Mouse (Mus musculus) forebrain, embryonic 14.5 days (tissue): ENCODE results near the gene Adra1b. TPM values are rescaled to one million over a fixed set of nuclear protein-coding genes. Genes with fewer than 3 reads are reported as not detected.

Experiments
- ATAC-seq: fragments of 200-750 bp; cut with Nextera tagmentation; 2 replicates; pipeline ENCODE4 v1.8.0; 2017; ENCODE audit warnings: mild to moderate bottlenecking, moderate library complexity
- DNase-seq: peaks from one replicate; pipeline ENCODE4 v3.0.0-alpha.2; 2015; ENCODE audit warnings: low spot score
- H3K27ac ChIP-seq: fragments of 300-500 bp; sonication (generic); 2 replicates; pipeline ENCODE4 v1.5.1; 2014; ENCODE audit warnings: low read depth, mild to moderate bottlenecking, control low read depth, low read length, moderate library complexity
- H3K27me3 ChIP-seq: fragments of 300-500 bp; sonication (generic); replicated peaks from 2 replicates; pipeline ENCODE4 v1.6.1; 2014; ENCODE audit warnings: low read length, control low read depth, mixed read lengths; ENCODE audit not compliant: control insufficient read depth, insufficient read depth
- H3K36me3 ChIP-seq: fragments of 300-500 bp; sonication (generic); 2 replicates; pipeline ENCODE4 v1.6.1; 2014; ENCODE audit warnings: low read length, control low read depth; ENCODE audit not compliant: control insufficient read depth, insufficient read depth
- H3K4me1 ChIP-seq: fragments of 300-500 bp; sonication (generic); 2 replicates; pipeline ENCODE4 v1.6.1; 2014; ENCODE audit warnings: antibody characterized with exemption, low read length, control low read depth; ENCODE audit not compliant: control insufficient read depth, insufficient read depth
- H3K4me2 ChIP-seq: fragments of 300-500 bp; sonication (generic); 2 replicates; pipeline ENCODE4 v1.6.1; 2014; ENCODE audit warnings: mild to moderate bottlenecking, control low read depth, low read length
- H3K4me3 ChIP-seq: fragments of 300-500 bp; sonication (generic); 2 replicates; pipeline ENCODE4 v1.5.1; 2014; ENCODE audit warnings: low read depth, low read length, control low read depth
- H3K9ac ChIP-seq: fragments of 300-500 bp; sonication (generic); 2 replicates; pipeline ENCODE4 v1.6.1; 2014; ENCODE audit warnings: mild to moderate bottlenecking, low read length, control low read depth, moderate library complexity
- H3K9me3 ChIP-seq: fragments of 300-500 bp; sonication (generic); replicated peaks from 2 replicates; pipeline ENCODE4 v1.6.1; 2016; ENCODE audit warnings: low read length, control low read depth, mixed read lengths; ENCODE audit not compliant: control insufficient read depth
- WGBS: fragments of 180-500 bp; shearing (Covaris S2); extraction: QIAGEN DNeasy Blood & Tissue Kit; methylation state at CpG from one replicate; pipeline ENCODE4 v1.1.7; 2014; 5-methylcytosine and 5-hydroxymethylcytosine counted together
- polyA plus RNA-seq: library from polyadenylated mRNA; unstranded; fragments of >200 nt; fragmentation: Nextera tagmentation; extraction: Ambion mirVana; gene quantifications from 2 replicates; pipeline ENCODE4 v1.2.1, GENCODE M21; 2014

The Adra1b gene
- polyA plus RNA-seq, 1 experiment from 2014 or later, result 0.74 TPM

DNA sequence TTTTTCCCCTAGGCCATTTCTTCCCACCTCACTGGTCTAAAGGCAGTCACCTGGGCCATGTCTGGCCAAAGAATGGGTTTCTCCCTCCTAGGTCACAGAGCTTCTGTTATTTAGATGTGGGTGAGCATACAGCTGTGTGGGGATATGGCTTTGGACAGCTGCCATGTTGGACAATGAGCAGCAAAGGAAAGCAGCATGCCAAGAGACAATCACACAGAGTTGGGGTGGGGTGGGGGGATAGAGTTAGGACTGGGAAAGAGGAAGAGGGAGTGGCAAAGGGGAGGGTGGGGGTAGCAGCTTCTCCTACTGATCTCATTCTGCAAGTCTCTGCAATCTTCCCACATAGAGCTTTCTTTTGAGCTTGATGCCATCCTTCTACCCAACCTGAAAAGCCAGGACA, 13.4 kb downstream of the Adra1b start:
- no peak for ATAC-seq

GRCm38 (mm10) chr11:43884521-43884920, 16.5 kb downstream of the Adra1b start:
- no peaks in the 10 kb centered on the region for H3K27me3 ChIP-seq
- DNase-seq, result no peak
- H3K4me1 ChIP-seq, result no peaks in the 10 kb centered on the region
- H3K9ac ChIP-seq, result no peak overlapping the region
- no peak for ATAC-seq
- H3K27ac ChIP-seq, result no peak overlapping the region
- H3K4me2 ChIP-seq, result no peak overlapping the region
- H3K4me3 ChIP-seq, result no peak overlapping the region
- H3K9me3 ChIP-seq, result no peaks in the 10 kb centered on the region
- no peaks in the 10 kb centered on the region for H3K36me3 ChIP-seq

More for the DNA sequence above, 13.4 kb downstream of the Adra1b start:
- Histone ChIP-seq H3K4me3 (no peak overlapping the region), H3K4me1 (no peaks in the 10 kb centered on the region), H3K36me3 (no peaks in the 10 kb centered on the region), H3K27me3 (no peaks in the 10 kb centered on the region), H3K9ac (no peak overlapping the region), H3K27ac (no peak overlapping the region), H3K9me3 (no peaks in the 10 kb centered on the region), H3K4me2 (no peak overlapping the region)
- no peak for DNase-seq

GRCm38 (mm10) chr11:43883641-43884181, 17.3 kb downstream of the Adra1b start:
- no peaks in the 10 kb centered on the region for H3K9me3 ChIP-seq
- no peak overlapping the region for H3K4me2 ChIP-seq
- H3K36me3 ChIP-seq, result no peaks in the 10 kb centered on the region
- H3K27ac ChIP-seq, result no peak overlapping the region
- ATAC-seq, result no peak
- no peak for DNase-seq
- WGBS, result 94% methylated on average over 5 of the region's 5 CpGs
- H3K4me1 ChIP-seq, result no peaks in the 10 kb centered on the region
- H3K9ac ChIP-seq, result no peak overlapping the region
- no peak overlapping the region for H3K4me3 ChIP-seq
- H3K27me3 ChIP-seq, result no peaks in the 10 kb centered on the region

DNA sequence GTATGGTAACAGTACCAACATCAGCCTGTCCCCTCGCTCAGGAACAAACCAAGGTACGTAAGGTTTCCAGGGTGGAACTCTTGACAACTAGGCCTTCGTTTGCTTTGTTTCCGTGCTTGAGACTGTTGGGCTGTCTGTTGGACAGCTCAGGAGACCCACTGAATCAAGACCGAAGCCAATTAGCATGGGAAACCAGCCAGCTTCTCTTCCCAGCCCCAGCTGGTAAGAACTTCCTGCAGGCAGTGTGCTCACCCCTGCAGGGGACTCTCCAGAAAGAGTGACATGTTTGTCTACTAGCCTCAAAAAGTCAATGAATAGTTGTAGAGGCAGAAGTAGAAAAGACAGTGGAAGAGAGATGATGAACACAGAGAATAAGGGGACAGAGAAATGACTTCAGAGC, 23.8 kb downstream of the Adra1b start:
- no peak overlapping the region for H3K9ac ChIP-seq
- H3K36me3 ChIP-seq, result no peaks in the 10 kb centered on the region
- no peak overlapping the region for H3K4me3 ChIP-seq
- no peaks in the 10 kb centered on the region for H3K9me3 ChIP-seq
- DNase-seq (peak; percentile 1), ATAC-seq (no peak)
- no peaks in the 10 kb centered on the region for H3K27me3 ChIP-seq
- no peaks in the 10 kb centered on the region for H3K4me1 ChIP-seq
- no peak overlapping the region for H3K4me2 ChIP-seq
- H3K27ac ChIP-seq, result no peak overlapping the region
- 70% methylated on average over 5 of the region's 5 CpGs for WGBS

DNA sequence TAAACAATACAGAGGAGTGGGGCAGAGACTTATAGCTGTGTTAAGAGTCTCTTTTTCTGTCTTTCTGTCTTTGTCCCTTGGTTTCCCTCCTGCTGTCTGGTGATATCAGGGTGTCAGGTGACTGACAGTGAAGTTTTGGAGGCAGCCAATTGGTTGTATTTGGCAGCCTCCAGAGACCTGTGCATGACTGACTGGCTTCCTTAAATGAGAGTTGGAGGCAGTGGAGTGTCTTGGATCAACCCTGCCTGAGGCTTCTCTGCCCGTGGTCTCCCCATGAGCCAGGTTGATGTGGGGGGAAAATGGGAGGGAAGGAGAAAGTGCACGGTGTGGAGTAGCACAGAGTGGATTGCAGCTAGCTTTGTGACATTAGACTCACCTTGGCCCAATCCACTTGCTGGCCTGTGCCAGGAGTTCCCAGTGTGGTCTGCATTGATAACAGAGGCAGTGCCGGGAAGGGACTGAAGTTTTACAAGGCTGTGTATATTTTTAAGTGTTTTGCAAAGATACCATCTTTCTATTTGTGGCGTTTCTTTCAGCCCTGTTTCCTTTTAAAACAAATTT, 33.2 kb downstream of the Adra1b start:
- H3K27me3 ChIP-seq, result no peaks in the 10 kb centered on the region
- 67% methylated on average over 4 of the region's 4 CpGs for WGBS
- no peak for DNase-seq

DNA sequence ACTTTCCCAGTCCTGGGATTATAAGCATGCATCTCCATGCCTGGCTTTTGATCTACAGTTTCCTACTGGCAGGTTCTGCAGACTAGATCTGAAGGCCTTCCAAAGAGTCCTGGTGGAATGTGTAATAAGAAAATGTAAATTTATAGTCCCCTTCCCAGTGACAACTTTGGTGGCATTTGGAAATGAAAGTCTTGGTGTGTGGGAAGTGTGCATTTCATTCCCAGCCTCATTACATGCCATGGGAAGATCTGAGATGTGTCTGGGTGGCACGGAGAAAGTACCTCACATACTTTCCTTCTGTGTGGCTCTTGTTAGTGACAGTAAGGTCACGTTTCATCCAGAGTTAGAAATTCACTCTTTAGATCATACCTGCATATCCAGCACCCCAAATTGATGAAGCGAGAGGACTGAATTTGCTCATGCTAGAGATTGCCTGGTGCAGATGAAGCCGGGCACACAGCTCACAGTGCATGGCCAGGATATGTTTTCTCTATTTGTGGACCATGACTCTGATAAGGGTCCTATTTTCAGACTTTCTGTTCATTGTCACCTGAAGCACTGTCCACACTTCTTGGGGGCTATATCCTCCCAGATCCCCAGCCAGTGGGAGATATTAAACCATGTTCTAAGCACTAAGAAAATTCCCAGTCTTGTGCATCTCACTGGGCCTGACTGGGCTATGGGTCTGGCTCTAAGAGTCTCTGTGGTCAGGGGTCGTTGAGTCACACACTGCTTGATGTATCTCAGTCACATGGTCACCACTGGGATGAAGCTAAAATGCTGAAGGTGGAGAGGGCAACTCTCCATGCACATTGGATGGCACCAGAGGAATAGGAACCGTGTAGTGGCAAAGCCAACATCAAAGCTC, 35.5 kb downstream of the Adra1b start:
- no peak for ATAC-seq
- DNase-seq, result no peak
- Histone ChIP-seq H3K9me3 (no peaks in the 10 kb centered on the region), H3K27me3 (no peaks in the 10 kb centered on the region), H3K4me1 (no peaks in the 10 kb centered on the region), H3K9ac (no peak overlapping the region), H3K36me3 (no peaks in the 10 kb centered on the region), H3K4me2 (no peak overlapping the region), H3K27ac (no peak overlapping the region), H3K4me3 (no peak overlapping the region)
- 88% methylated on average over 6 of the region's 6 CpGs for WGBS

More for the DNA sequence above, 33.2 kb downstream of the Adra1b start:
- Histone ChIP-seq H3K4me1 (no peaks in the 10 kb centered on the region), H3K9me3 (no peaks in the 10 kb centered on the region), H3K9ac (no peak overlapping the region), H3K36me3 (no peaks in the 10 kb centered on the region), H3K4me2 (no peak overlapping the region), H3K27ac (no peak overlapping the region), H3K4me3 (no peak overlapping the region)
- no peak for ATAC-seq

DNA sequence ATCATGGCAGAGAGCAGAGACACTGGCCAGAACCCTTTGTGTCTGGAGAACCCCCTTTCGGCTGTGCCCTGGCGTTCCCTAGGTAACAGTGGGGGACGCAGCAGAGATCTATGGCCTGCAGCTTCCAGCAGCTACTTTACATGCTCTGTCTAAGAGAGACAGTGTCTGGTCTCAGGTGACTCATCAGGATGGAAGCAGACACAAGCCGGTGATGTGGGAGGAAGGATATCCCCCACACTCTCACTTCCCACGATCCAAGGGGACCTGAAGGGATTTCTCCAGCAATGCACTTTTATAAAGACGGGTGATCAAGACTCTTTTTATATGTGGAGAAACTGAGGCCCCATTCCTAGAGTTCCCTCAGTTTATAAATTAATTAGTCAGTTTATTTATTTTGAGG, 48.0 kb downstream of the Adra1b start:
- Histone ChIP-seq H3K27me3 (no peaks in the 10 kb centered on the region), H3K9me3 (no peaks in the 10 kb centered on the region), H3K9ac (no peak overlapping the region), H3K36me3 (no peaks in the 10 kb centered on the region), H3K4me2 (no peak overlapping the region), H3K4me1 (no peaks in the 10 kb centered on the region), H3K4me3 (no peak overlapping the region), H3K27ac (no peak overlapping the region)
- no peak for ATAC-seq
- DNase-seq, result no peak
- WGBS, result 79% methylated on average over 6 of the region's 6 CpGs

DNA sequence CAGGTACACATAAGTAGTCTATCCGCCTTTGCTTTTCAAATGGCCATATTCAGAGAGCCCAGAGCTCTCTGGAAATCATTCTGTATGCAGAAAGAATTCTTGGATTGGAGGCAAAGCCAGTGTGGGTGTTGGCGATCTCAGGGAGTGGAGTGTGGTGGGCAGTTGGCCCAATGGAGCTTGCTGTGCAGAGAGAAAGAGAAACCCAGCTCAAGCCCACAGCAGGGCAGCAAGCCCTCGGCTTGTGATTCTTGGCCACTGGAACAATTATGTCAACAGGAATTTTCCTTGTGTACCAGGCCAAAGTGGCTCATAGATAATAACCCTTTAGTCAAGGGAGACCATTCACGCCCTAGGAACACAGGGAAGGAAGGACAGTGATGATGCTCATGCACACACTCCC, 53.0 kb downstream of the Adra1b start:
- no peaks in the 10 kb centered on the region for H3K4me1 ChIP-seq
- H3K9me3 ChIP-seq, result no peaks in the 10 kb centered on the region
- no peak for ATAC-seq
- no peaks in the 10 kb centered on the region for H3K27me3 ChIP-seq
- H3K4me3 ChIP-seq, result no peak overlapping the region
- no peak overlapping the region for H3K9ac ChIP-seq
- DNase-seq, result no peak
- no peak overlapping the region for H3K27ac ChIP-seq
- WGBS, result 81% methylated on average over 4 of the region's 4 CpGs
- H3K4me2 ChIP-seq, result no peak overlapping the region
- no peaks in the 10 kb centered on the region for H3K36me3 ChIP-seq

DNA sequence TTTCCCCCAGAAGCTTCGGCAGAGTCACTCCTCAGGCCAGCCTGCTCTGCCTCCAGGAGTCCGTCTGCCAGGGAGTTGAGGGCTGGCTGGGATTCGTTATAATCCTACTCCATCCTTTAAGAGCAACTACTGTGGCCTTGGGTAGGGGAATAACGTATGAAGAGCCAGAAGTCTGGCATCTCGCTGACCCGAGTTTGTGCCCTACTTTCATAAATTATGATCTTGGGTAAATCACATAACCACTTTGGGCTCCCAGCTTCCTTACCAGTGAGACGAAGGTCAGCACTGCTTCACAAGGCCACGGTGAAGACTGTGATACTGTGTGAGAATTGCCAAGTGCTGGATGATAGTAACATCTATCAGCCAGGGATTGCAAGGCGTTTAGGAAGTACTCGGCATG, 59.4 kb downstream of the Adra1b start:
- H3K4me2 ChIP-seq, result no peak overlapping the region
- 73% methylated on average over 10 of the region's 10 CpGs for WGBS

More for the DNA sequence above, 59.4 kb downstream of the Adra1b start:
- ATAC-seq (no peak), DNase-seq (no peak)
- Histone ChIP-seq H3K27ac (no peak overlapping the region), H3K9ac (no peak overlapping the region), H3K36me3 (no peaks in the 10 kb centered on the region), H3K27me3 (peaks cover 10% of the 10 kb centered on the region; the same call in 1 of the 2 replicates), H3K4me1 (no peaks in the 10 kb centered on the region), H3K9me3 (no peaks in the 10 kb centered on the region), H3K4me3 (no peak overlapping the region)
